Comparison of ENCODE assay signal across 9 mouse cellular contexts in the genomic region with DNA sequence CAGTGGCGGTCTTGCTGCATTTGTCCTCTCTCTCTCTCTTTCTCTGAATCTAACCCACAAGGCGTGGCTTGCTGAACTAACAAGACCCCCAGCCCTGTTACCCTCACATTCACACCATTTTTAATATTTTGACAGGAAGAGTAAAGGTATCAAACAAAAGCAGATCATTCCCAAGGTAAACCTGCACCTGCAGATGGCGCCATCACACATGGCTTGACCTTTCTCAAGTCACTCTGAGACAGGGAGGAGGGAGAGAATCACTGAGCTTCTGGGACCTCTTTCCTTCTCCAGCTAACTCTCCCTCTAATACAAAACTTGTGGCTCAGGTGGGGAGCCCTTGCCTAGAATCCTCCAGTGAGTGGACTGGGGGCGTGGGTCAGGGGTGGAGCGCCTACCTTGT. TPM values are rescaled to one million over a fixed set of nuclear protein-coding genes. Genes with fewer than 3 reads are reported as not detected.
DNase-seq lines count a peak whose midpoint lies in the region; TF ChIP-seq lines count a peak whose summit lies in the region.
"Had no signal": no experiment of that assay in that cellular context is flagged by ENCODE, and none has a peak within 500 bp of the region (broad histone marks: within the 10 kb centered on the region; RNA-seq: fewer than 3 reads in every experiment).

No protein-coding gene starts in this region.

- H3K4me3 ChIP-seq in gastrocnemius, adult 2 months: no peak overlapping the region
- no peak overlapping the region for H3K4me3 ChIP-seq in thymus, adult 2 months (ENCODE audit: control insufficient read depth, insufficient read depth, low read length)
- H3K4me3 ChIP-seq: limb, embryonic 15.5 days had no signal

- TF ChIP-seq POLR2A in thymus, adult 2 months (IDR thresholded peaks at IDR 0.05; ENCODE audit: control insufficient read depth, extremely low read depth, insufficient read depth, low read length, poor library complexity): no peak

- no peak overlapping the region for H3K27ac ChIP-seq in gastrocnemius, adult 2 months
- H3K27ac ChIP-seq in thymus, adult 2 months (ENCODE audit: control insufficient read depth, insufficient read depth, low read length): no peak overlapping the region
- H3K27ac ChIP-seq: limb, embryonic 15.5 days had no signal

- H3K4me1 ChIP-seq in thymus, adult 2 months (replicated peaks; ENCODE audit: control insufficient read depth, insufficient read depth, low read length): no peaks in the 10 kb centered on the region
- H3K4me1 ChIP-seq: limb, embryonic 15.5 days had no signal

- intact Hi-C loops in gastrocnemius, adult 2 months (cut with DNase I): loop anchor here (2.0 kb wide), 1 partner anchor 66 kb away; a partner anchor contains a TSS
- intact Hi-C loops in left cerebral cortex, postnatal 10 days (cut with DNase I): no loop called here

- 98% methylated on average over 5 of the region's 5 CpGs for WGBS in thymus, adult 2 months

- no peak for DNase-seq in gastrocnemius, adult 2 months
- no peak for DNase-seq in gastrocnemius, postnatal 4 days (ENCODE audit: low spot score in 2 of 2)
- peak; percentile 43 for DNase-seq in thymus, adult 2 months
- no peak for DNase-seq in thymus, adult 18-20 months
- peak; percentile 20 for DNase-seq in embryo, embryonic 11.5 days (ENCODE audit: low read depth, low spot score)
- peak; percentile 7 for DNase-seq in lung, postnatal 25 days (ENCODE audit: low spot score)
- no peak for DNase-seq in frontal cortex, postnatal 14 days (ENCODE audit: low spot score in 2 of 2)
- DNase-seq in left cerebral cortex, postnatal 10 days (ENCODE audit: extremely low spot score in 1 of 2, low spot score in 2 of 2): no peak

- H3K27me3 ChIP-seq in thymus, adult 2 months (ENCODE audit: control insufficient read depth, insufficient read depth, low read length): no peaks in the 10 kb centered on the region
- H3K27me3 ChIP-seq: limb, embryonic 15.5 days had no signal

- H3K36me3 ChIP-seq in thymus, adult 2 months (ENCODE audit: control insufficient read depth, insufficient read depth, low read length): peaks cover 28% of the 10 kb centered on the region

- peak; percentile 61 for TF ChIP-seq CTCF in gastrocnemius, adult 2 months (IDR thresholded peaks at IDR 0.05)
- TF ChIP-seq CTCF in thymus, adult 2 months (IDR thresholded peaks at IDR 0.05; ENCODE audit: borderline replicate concordance, control insufficient read depth, extremely low read depth, insufficient read depth, low read length, poor library complexity): no peak

RNA-seq across cellular contexts. Expression of a gene that starts 26.0 kb away (rescaled TPM):
- total RNA-seq in gastrocnemius, adult 2 months (2021): 100 to 1,000 TPM in 1 of 2 experiments, 10 to 100 TPM in 1; 79.7 to 104 TPM
- 100 to 1,000 TPM; 139 to 149 TPM for total RNA-seq in gastrocnemius, postnatal 4 days (2021)
- polyA plus RNA-seq in thymus, adult 2 months (2012; rRNA removed): 133 and 156 TPM in 2 replicates
- 100 to 1,000 TPM in 1 of 2 experiments, 10 to 100 TPM in 1; 97.6 to 103 TPM for total RNA-seq in left cerebral cortex, postnatal 10 days (2021)

RNA-seq across cellular contexts. Expression of a gene that starts 30.5 kb away (rescaled TPM):
- 1 to 10 TPM; 6.0 to 8.4 TPM for total RNA-seq in gastrocnemius, adult 2 months (2021)
- total RNA-seq in gastrocnemius, postnatal 4 days (2021): 1 to 10 TPM; 8.1 to 9.2 TPM
- 34.9 and 36.1 TPM in 2 replicates for polyA plus RNA-seq in thymus, adult 2 months (2012; rRNA removed)
- 10 to 100 TPM; 17.1 to 21.3 TPM for total RNA-seq in left cerebral cortex, postnatal 10 days (2021)

RNA-seq across cellular contexts. Expression of a gene that starts 41.1 kb away (rescaled TPM):
- total RNA-seq in gastrocnemius, adult 2 months (2021): 10 to 100 TPM; 19.6 to 21.9 TPM
- total RNA-seq in gastrocnemius, postnatal 4 days (2021): 10 to 100 TPM; 37.0 to 40.4 TPM
- 71.2 and 71.5 TPM in 2 replicates for polyA plus RNA-seq in thymus, adult 2 months (2012; rRNA removed)
- 10 to 100 TPM; 21.9 to 26.2 TPM for total RNA-seq in left cerebral cortex, postnatal 10 days (2021)

RNA-seq across cellular contexts. Expression of a gene that starts 55.0 kb away (rescaled TPM):
- 1 to 10 TPM; 6.4 to 9.3 TPM for total RNA-seq in gastrocnemius, adult 2 months (2021)
- total RNA-seq in gastrocnemius, postnatal 4 days (2021): 10 to 100 TPM; 14.7 to 17.4 TPM
- 9.9 and 13.6 TPM in 2 replicates for polyA plus RNA-seq in thymus, adult 2 months (2012; rRNA removed)
- total RNA-seq in left cerebral cortex, postnatal 10 days (2021): 1 to 10 TPM; 5.0 to 5.9 TPM

RNA-seq across cellular contexts. Expression of a gene that starts 56.0 kb away (rescaled TPM):
- 10 to 100 TPM; 60.8 to 69.6 TPM for total RNA-seq in gastrocnemius, adult 2 months (2021)
- total RNA-seq in gastrocnemius, postnatal 4 days (2021): 10 to 100 TPM; 64.4 to 77.9 TPM
- 219 and 225 TPM in 2 replicates for polyA plus RNA-seq in thymus, adult 2 months (2012; rRNA removed)
- total RNA-seq in left cerebral cortex, postnatal 10 days (2021): 10 to 100 TPM; 73.4 to 86.2 TPM

Comparison
In these comparisons a context has a peak if more than half of its experiments do, and no peak if none do; other contexts are left out.
1. DNase-seq: peak in thymus, adult 2 months (single experiment), embryo, embryonic 11.5 days (single experiment) and lung, postnatal 25 days (single experiment); none in gastrocnemius, adult 2 months (single experiment), gastrocnemius, postnatal 4 days (0 of 2), thymus, adult 18-20 months (0 of 2), frontal cortex, postnatal 14 days (0 of 2) and left cerebral cortex, postnatal 10 days (0 of 2).